Mouse (Mus musculus): ENCODE data around the gene Ebp. TPM values are rescaled to one million over a fixed set of nuclear protein-coding genes. Genes with fewer than 3 reads are reported as not detected.
A peak's percentile ranks its signal among the peaks of the same experiment; 100 is the strongest.

Gene Ebp
- polyA plus RNA-seq, 1 experiment from 2014 or later = 67.1 TPM

DNA sequence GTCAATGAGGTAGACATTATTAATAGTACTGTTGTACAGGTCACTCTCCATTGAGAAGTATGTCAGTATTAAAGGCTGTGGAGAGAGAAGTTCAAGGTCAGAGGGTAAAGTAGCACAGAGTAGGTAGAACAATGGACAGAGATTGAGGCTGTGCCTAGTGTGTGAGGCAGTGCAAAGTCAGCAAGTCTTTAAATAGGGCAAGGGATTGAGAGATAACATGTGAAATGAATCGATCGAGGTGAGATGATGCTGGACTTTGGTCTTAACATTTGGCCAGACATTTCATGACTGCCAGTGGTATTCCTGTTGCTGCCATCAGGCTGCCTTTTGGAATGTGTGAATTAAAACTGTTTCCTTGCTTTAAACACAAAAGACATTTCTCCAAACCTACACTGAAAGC lies 14.4 kb downstream of the Ebp start:
- Histone ChIP-seq H3K36me3 (ENCODE audit: control insufficient read depth, insufficient read depth) (no peaks in the 10 kb centered on the region), H3K27me3 (replicated peaks; ENCODE audit: control insufficient read depth, insufficient read depth, low read length) (no peaks in the 10 kb centered on the region), H3K9ac (ENCODE audit: low read depth, low read length) (no peak overlapping the region), H3K4me1 (replicated peaks; ENCODE audit: control insufficient read depth, insufficient read depth, low read length) (no peaks in the 10 kb centered on the region), H3K4me2 (replicated peaks; ENCODE audit: low read depth) (no peak overlapping the region), H3K27ac (ENCODE audit: low read depth, low read length) (no peak overlapping the region), H3K9me3 (ENCODE audit: control insufficient read depth) (no peaks in the 10 kb centered on the region), H3K4me3 (ENCODE audit: low read depth, low read length) (no peak overlapping the region)
- WGBS = 60% methylated on average over 2 of the region's 2 CpGs
- no peak for ATAC-seq
- TF ChIP-seq CTCF (IDR thresholded peaks at IDR 0.05; ENCODE audit: low read depth) = no peak

DNA sequence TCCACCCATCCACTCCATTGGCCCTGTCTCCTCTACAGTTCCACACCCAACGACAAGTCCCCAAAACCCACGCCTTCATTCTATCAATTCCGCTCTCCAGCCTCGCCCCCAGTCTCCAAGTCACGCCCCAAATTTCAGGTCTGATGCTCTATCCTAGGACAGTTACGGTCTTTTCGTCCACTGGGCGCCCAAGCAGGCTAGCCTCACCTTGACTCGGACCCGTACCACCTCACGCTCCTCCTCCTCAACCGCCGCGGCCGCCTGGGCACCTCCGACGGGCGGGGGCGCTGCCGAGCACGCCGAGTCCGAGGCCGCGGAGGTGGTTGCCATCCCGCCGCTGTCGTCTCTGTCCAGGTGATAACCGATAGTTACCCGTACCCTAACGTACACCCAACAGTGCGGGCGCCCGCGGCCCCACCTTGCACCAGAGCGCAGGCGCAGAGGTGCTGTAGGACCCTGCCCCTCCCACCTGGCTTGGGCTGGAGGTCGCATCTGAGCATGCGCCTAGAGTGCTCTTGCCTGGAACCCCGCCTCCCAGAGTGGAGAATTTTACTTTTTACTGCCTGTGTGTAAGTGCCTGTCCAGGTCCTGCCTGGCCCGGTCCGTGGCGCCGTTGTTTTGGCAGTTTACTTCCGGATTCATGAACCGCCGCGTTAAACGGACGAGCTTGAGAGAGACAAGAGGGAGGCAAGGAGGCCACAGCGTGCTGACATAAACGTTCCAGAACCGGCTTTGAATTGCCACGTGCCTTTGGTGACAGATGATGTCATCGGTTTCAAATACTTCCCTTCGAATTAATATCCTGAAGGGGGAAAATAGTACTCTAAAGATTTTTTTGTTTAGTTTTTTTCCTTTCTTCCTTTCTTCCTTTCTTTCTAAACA lies 17.6 kb downstream of the Ebp start, which contains the start of gene Tbc1d25:
Gene Tbc1d25 (minus strand): TSS at position 678 of the 882 bp plus-strand sequence.
- Histone ChIP-seq H3K27ac (ENCODE audit: low read depth, low read length) (peak within 1 kb of the TSS; percentile 41; the same call in 1 of the 2 replicates), H3K9ac (ENCODE audit: low read depth, low read length) (peak within 1 kb of the TSS; percentile 49), H3K27me3 (replicated peaks; ENCODE audit: control insufficient read depth, insufficient read depth, low read length) (no peaks in the 10 kb centered on the region), H3K4me2 (replicated peaks; ENCODE audit: low read depth) (peak within 1 kb of the TSS; percentile 68), H3K9me3 (ENCODE audit: control insufficient read depth) (no peaks in the 10 kb centered on the region), H3K4me3 (ENCODE audit: low read depth, low read length) (peak within 1 kb of the TSS; percentile 56), H3K36me3 (ENCODE audit: control insufficient read depth, insufficient read depth) (no peaks in the 10 kb centered on the region), H3K4me1 (replicated peaks; ENCODE audit: control insufficient read depth, insufficient read depth, low read length) (no peaks in the 10 kb centered on the region)
- ATAC-seq = peak; percentile 88
- 20% methylated on average over 54 of the region's 56 CpGs for WGBS
- peak; percentile 67 for TF ChIP-seq CTCF (IDR thresholded peaks at IDR 0.05; ENCODE audit: low read depth)

DNA sequence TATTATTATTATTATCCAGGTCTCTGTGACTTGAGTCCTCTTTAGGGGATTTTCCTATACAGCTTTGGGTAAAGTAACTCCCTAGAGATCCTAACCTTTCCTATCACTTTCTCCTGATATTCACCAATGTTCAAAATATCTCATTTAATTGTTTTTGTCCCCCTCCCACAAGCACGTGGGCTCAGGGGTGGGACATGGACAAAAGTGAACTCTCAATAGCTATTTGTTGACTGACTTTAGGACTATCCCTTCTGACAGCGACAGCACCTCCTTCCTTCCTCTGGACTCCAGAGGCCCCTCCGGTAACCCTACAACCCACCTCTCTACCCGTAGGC lies 18.2 kb downstream of the Ebp start:
- Histone ChIP-seq H3K4me2 (replicated peaks; ENCODE audit: low read depth) (peak overlapping the region; percentile 68), H3K4me3 (ENCODE audit: low read depth, low read length) (peak overlapping the region; percentile 56), H3K4me1 (replicated peaks; ENCODE audit: control insufficient read depth, insufficient read depth, low read length) (no peaks in the 10 kb centered on the region), H3K9ac (ENCODE audit: low read depth, low read length) (peak overlapping the region; percentile 49), H3K9me3 (ENCODE audit: control insufficient read depth) (no peaks in the 10 kb centered on the region), H3K27ac (ENCODE audit: low read depth, low read length) (no peak overlapping the region), H3K36me3 (ENCODE audit: control insufficient read depth, insufficient read depth) (no peaks in the 10 kb centered on the region), H3K27me3 (replicated peaks; ENCODE audit: control insufficient read depth, insufficient read depth, low read length) (no peaks in the 10 kb centered on the region)
- no peak for TF ChIP-seq CTCF (IDR thresholded peaks at IDR 0.05; ENCODE audit: low read depth)
- no peak for ATAC-seq
- WGBS = 20% methylated on average over 4 of the region's 4 CpGs

GRCm38 (mm10) chrX:8167716-8168647 lies 25.3 kb downstream of the Ebp start:
- no peaks in the 10 kb centered on the region for H3K36me3 ChIP-seq (ENCODE audit: control insufficient read depth, insufficient read depth)
- H3K9ac ChIP-seq (ENCODE audit: low read depth, low read length) = no peak overlapping the region
- H3K4me3 ChIP-seq (ENCODE audit: low read depth, low read length) = no peak overlapping the region
- H3K27me3 ChIP-seq (replicated peaks; ENCODE audit: control insufficient read depth, insufficient read depth, low read length) = no peaks in the 10 kb centered on the region
- H3K27ac ChIP-seq (ENCODE audit: low read depth, low read length) = no peak overlapping the region
- WGBS = 90% methylated on average over 10 of the region's 10 CpGs
- no peaks in the 10 kb centered on the region for H3K9me3 ChIP-seq (ENCODE audit: control insufficient read depth)
- no peak for TF ChIP-seq CTCF (IDR thresholded peaks at IDR 0.05; ENCODE audit: low read depth)
- ATAC-seq = no peak
- H3K4me2 ChIP-seq (replicated peaks; ENCODE audit: low read depth) = no peak overlapping the region
- no peaks in the 10 kb centered on the region for H3K4me1 ChIP-seq (replicated peaks; ENCODE audit: control insufficient read depth, insufficient read depth, low read length)

DNA sequence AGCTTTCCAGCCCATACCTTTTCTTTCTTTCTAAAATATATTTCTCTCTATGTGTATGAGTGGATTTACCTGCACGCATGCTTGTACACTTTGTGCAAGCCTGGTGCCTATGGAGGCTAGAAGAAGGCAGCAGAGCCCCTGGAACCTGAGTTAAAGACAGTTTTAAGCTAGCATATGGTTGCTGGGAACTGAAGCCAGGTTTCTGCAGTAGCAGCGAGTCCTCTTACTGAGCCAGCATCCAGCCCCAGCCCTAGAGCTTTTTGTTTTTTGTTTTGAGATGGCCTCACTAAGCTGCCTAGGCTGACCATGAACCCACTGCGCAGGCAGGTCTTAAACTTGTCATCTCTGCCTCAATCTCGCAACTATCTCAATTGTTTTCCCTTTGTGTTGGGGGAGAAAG lies 28.8 kb downstream of the Ebp start:
- no peak overlapping the region for H3K9ac ChIP-seq (ENCODE audit: low read depth, low read length)
- no peaks in the 10 kb centered on the region for H3K27me3 ChIP-seq (replicated peaks; ENCODE audit: control insufficient read depth, insufficient read depth, low read length)
- no peak overlapping the region for H3K4me3 ChIP-seq (ENCODE audit: low read depth, low read length)
- no peak for TF ChIP-seq CTCF (IDR thresholded peaks at IDR 0.05; ENCODE audit: low read depth)
- WGBS = 86% methylated on average over 4 of the region's 4 CpGs
- H3K4me2 ChIP-seq (replicated peaks; ENCODE audit: low read depth) = no peak overlapping the region
- no peaks in the 10 kb centered on the region for H3K36me3 ChIP-seq (ENCODE audit: control insufficient read depth, insufficient read depth)
- no peaks in the 10 kb centered on the region for H3K9me3 ChIP-seq (ENCODE audit: control insufficient read depth)
- ATAC-seq = no peak
- no peaks in the 10 kb centered on the region for H3K4me1 ChIP-seq (replicated peaks; ENCODE audit: control insufficient read depth, insufficient read depth, low read length)
- no peak overlapping the region for H3K27ac ChIP-seq (ENCODE audit: low read depth, low read length)

DNA sequence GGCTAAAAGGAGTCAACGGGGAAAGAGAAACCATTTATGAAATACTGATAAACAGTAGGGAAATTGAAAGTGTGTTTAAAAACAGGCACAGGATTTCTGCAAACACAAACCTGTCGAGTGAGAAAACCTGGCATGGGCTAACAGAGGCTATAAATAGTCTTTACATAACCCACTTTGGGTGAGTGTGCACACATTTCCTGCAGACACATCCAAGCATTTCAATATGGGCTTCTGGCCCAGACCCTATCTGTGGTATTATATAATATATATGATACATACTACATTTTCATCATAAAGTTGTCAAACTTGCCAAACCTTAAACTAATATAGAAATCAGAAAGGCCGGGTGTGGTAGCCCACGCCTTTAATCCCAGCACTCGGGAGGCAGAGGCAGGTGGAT lies 30.2 kb downstream of the Ebp start:
- no peak for TF ChIP-seq CTCF (IDR thresholded peaks at IDR 0.05; ENCODE audit: low read depth)
- Histone ChIP-seq H3K27me3 (replicated peaks; ENCODE audit: control insufficient read depth, insufficient read depth, low read length) (no peaks in the 10 kb centered on the region), H3K4me3 (ENCODE audit: low read depth, low read length) (no peak overlapping the region), H3K36me3 (ENCODE audit: control insufficient read depth, insufficient read depth) (no peaks in the 10 kb centered on the region), H3K9me3 (ENCODE audit: control insufficient read depth) (no peaks in the 10 kb centered on the region), H3K4me1 (replicated peaks; ENCODE audit: control insufficient read depth, insufficient read depth, low read length) (no peaks in the 10 kb centered on the region), H3K9ac (ENCODE audit: low read depth, low read length) (no peak overlapping the region), H3K27ac (ENCODE audit: low read depth, low read length) (no peak overlapping the region), H3K4me2 (replicated peaks; ENCODE audit: low read depth) (no peak overlapping the region)
- WGBS = 71% methylated on average over 5 of the region's 5 CpGs
- ATAC-seq = no peak
